Comparison of ENCODE assay signal across 15 mouse cellular contexts in the genomic region with DNA sequence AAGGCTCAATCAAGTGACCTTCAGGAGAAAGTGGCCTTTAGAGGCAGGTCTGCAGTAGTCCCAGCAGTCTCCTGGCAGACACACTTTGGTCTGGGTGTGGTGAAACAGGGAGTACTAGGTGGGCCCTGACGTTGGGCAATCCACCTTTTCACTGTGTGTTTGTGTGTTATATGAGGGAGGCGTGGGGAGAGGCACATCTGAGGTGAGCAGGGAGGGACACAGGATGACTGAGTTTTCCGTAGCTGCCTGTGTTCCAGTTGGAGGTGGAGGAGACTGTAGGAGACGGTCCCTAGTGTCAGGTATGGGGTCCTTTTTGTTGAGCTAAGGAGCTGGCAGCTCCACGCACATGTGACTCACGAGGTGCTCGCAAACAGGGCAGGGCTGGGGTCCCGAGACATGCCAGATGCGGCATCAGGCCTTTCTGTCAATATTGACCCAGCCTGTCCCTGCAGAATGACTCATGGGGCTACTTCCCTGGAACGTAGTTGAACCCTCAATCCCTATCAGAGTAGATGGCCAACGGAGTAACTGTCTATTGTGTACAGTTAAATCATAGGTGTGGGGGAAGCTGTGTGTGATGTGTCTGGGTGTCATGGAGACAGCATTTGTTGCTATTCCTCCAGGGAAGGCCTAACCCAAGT. TPM values are rescaled to one million over a fixed set of nuclear protein-coding genes. Genes with fewer than 3 reads are reported as not detected.
DNase-seq lines count a peak whose midpoint lies in the region; ATAC-seq and TF ChIP-seq lines count a peak whose summit lies in the region.
"Had no signal": no experiment of that assay in that cellular context is flagged by ENCODE, and none has a peak within 500 bp of the region (broad histone marks: within the 10 kb centered on the region; RNA-seq: fewer than 3 reads in every experiment).

No protein-coding gene starts in this region.

- no peak for TF ChIP-seq POLR2A in small intestine, adult 2 months (IDR thresholded peaks at IDR 0.05; ENCODE audit: low read depth, low read length)

- no peak overlapping the region for H3K27ac ChIP-seq in lung, embryonic 14.5 days (ENCODE audit: low read depth)
- H3K27ac ChIP-seq in embryonic facial prominence, embryonic 14.5 days (replicated peaks; ENCODE audit: low read depth, low read length) = no peak overlapping the region
- H3K27ac ChIP-seq in small intestine, adult 2 months (ENCODE audit: insufficient read depth, low read depth, low read length) = peak overlapping the region; percentile 40
- H3K27ac ChIP-seq: hindbrain, embryonic 15.5 days; midbrain, embryonic 15.5 days had no signal

- no peak for TF ChIP-seq CTCF in lung, embryonic 14.5 days (IDR thresholded peaks at IDR 0.05; ENCODE audit: low read depth)
- TF ChIP-seq CTCF in small intestine, adult 2 months (IDR thresholded peaks at IDR 0.05; ENCODE audit: extremely low read depth, insufficient read length, insufficient replicate concordance, low read depth, low read length) = no peak

- no peaks in the 10 kb centered on the region for H3K36me3 ChIP-seq in lung, embryonic 14.5 days (ENCODE audit: insufficient read depth)
- H3K36me3 ChIP-seq in embryonic facial prominence, embryonic 14.5 days (ENCODE audit: control insufficient read depth, insufficient read depth, low read length) = no peaks in the 10 kb centered on the region
- H3K36me3 ChIP-seq in small intestine, adult 2 months (ENCODE audit: control insufficient read depth, insufficient read depth, low read length) = no peaks in the 10 kb centered on the region
- H3K36me3 ChIP-seq: hindbrain, embryonic 15.5 days; midbrain, embryonic 15.5 days had no signal

- H3K9ac ChIP-seq in lung, embryonic 14.5 days = no peak overlapping the region
- no peak overlapping the region for H3K9ac ChIP-seq in embryonic facial prominence, embryonic 14.5 days (ENCODE audit: low read depth, low read length)
- H3K9ac ChIP-seq: hindbrain, embryonic 15.5 days; midbrain, embryonic 15.5 days had no signal

- H3K27me3 ChIP-seq in lung, embryonic 14.5 days (ENCODE audit: insufficient read depth, low read length) = no peaks in the 10 kb centered on the region
- H3K27me3 ChIP-seq in embryonic facial prominence, embryonic 14.5 days (replicated peaks; ENCODE audit: control insufficient read depth, insufficient read depth, low read length) = no peaks in the 10 kb centered on the region
- H3K27me3 ChIP-seq in small intestine, adult 2 months (ENCODE audit: control insufficient read depth, insufficient read depth, low read length) = no peaks in the 10 kb centered on the region

- DNase-seq in heart, adult 11 months = peak; percentile 92
- DNase-seq in heart, postnatal 10 days = no peak
- DNase-seq in lung, embryonic 14.5 days = no peak
- no peak for DNase-seq in lung, postnatal 10 days
- DNase-seq in embryonic facial prominence, embryonic 14.5 days (ENCODE audit: low spot score) = no peak
- no peak for DNase-seq in ovary, adult 18-20 months (ENCODE audit: low spot score)
- no peak for DNase-seq in thymus, postnatal 10 days (ENCODE audit: low spot score in 2 of 2)

- 60% methylated on average over 11 of the region's 11 CpGs for WGBS in lung, embryonic 14.5 days
- 86% methylated on average over 11 of the region's 11 CpGs for WGBS in embryonic facial prominence, embryonic 14.5 days
- WGBS in small intestine, adult 2 months = 34% methylated on average over 11 of the region's 11 CpGs

- no peaks in the 10 kb centered on the region for H3K9me3 ChIP-seq in lung, embryonic 14.5 days (ENCODE audit: low read depth, low read length)
- 0 out of 2 replicates have a peak, but pooled peaks cover 3% of the 10 kb centered on the region for H3K9me3 ChIP-seq in embryonic facial prominence, embryonic 14.5 days (ENCODE audit: control insufficient read depth, low read length)
- H3K9me3 ChIP-seq: hindbrain, embryonic 15.5 days; midbrain, embryonic 15.5 days had no signal

- ATAC-seq in lung, embryonic 14.5 days (ENCODE audit: insufficient read depth) = peak; percentile 5; the same call in 1 of the 2 replicates
- peak; percentile 5; the same call in 1 of the 2 replicates for ATAC-seq in embryonic facial prominence, embryonic 14.5 days (ENCODE audit: low read depth)

- intact Hi-C loops in heart, postnatal 10 days (cut with DNase I) = loop anchor here (1.0 to 5.0 kb wide), 4 partner anchors 29 to 124 kb away; partner anchors contain the start of gene Snapin

- no peaks in the 10 kb centered on the region; the same call in 1 of the 2 replicates for H3K4me1 ChIP-seq in lung, embryonic 14.5 days (ENCODE audit: insufficient read depth)
- H3K4me1 ChIP-seq in embryonic facial prominence, embryonic 14.5 days (ENCODE audit: control insufficient read depth, insufficient read depth, low read length) = peaks cover 20% of the 10 kb centered on the region
- peaks cover 21% of the 10 kb centered on the region for H3K4me1 ChIP-seq in small intestine, adult 2 months (ENCODE audit: control insufficient read depth, insufficient read depth, insufficient read length, low read length)

- peak overlapping the region; percentile 19; the same call in 1 of the 2 replicates for H3K4me2 ChIP-seq in lung, embryonic 14.5 days
- peak overlapping the region; percentile 75 for H3K4me2 ChIP-seq in embryonic facial prominence, embryonic 14.5 days (ENCODE audit: low read depth, low read length)
- H3K4me2 ChIP-seq: hindbrain, embryonic 15.5 days; midbrain, embryonic 15.5 days had no signal

- H3K4me3 ChIP-seq in lung, embryonic 14.5 days (ENCODE audit: low read depth, low read length) = no peak overlapping the region
- H3K4me3 ChIP-seq in embryonic facial prominence, embryonic 14.5 days (ENCODE audit: low read depth, low read length) = no peak overlapping the region
- peak overlapping the region; percentile 61 for H3K4me3 ChIP-seq in small intestine, adult 2 months (ENCODE audit: low read depth, low read length)
- H3K4me3 ChIP-seq: hindbrain, embryonic 15.5 days; midbrain, embryonic 15.5 days had no signal

RNA-seq across cellular contexts. Expression of gene S100a6, which starts 2.0 kb away (rescaled TPM):
- 10 to 100 TPM; 81.8 to 85.3 TPM for total RNA-seq in heart, postnatal 10 days (2021)
- 84.2 and 100 TPM in 2 replicates for polyA plus RNA-seq in lung, embryonic 14.5 days (2014; fragmentation: Nextera tagmentation; extraction: Ambion mirVana)
- polyA plus RNA-seq in embryonic facial prominence, embryonic 14.5 days (2014; fragmentation: Nextera tagmentation; extraction: Ambion mirVana) = 190 and 334 TPM in 2 replicates
- polyA plus RNA-seq in small intestine, adult 2 months (2012; rRNA removed) = 234 and 369 TPM in 2 replicates

RNA-seq across cellular contexts. Expression of gene S100a5, which starts 6.4 kb away (rescaled TPM):
- total RNA-seq in heart, postnatal 10 days (2021) = not detected
- not detected in 2 replicates for polyA plus RNA-seq in lung, embryonic 14.5 days (2014; fragmentation: Nextera tagmentation; extraction: Ambion mirVana)
- polyA plus RNA-seq in embryonic facial prominence, embryonic 14.5 days (2014; fragmentation: Nextera tagmentation; extraction: Ambion mirVana) = 1.6 TPM in 1 of 2 replicates, not detected in the other
- not detected in 2 replicates for polyA plus RNA-seq in small intestine, adult 2 months (2012; rRNA removed)
- total RNA-seq: common myeloid progenitor, adult 5-6 weeks; gastrocnemius, postnatal 4 days; liver, adult 2 months had no signal
- polyA plus RNA-seq: forebrain, embryonic 11.5 days; hindbrain, embryonic 15.5 days; liver, adult 2 months; midbrain, embryonic 15.5 days; spleen, adult 2 months had no signal

RNA-seq across cellular contexts. Expression of gene S100a4, which starts 11.2 kb away (rescaled TPM):
- total RNA-seq in heart, postnatal 10 days (2021) = 10 to 100 TPM; 10.3 to 11.7 TPM
- polyA plus RNA-seq in lung, embryonic 14.5 days (2014; fragmentation: Nextera tagmentation; extraction: Ambion mirVana) = 3.1 and 3.7 TPM in 2 replicates
- polyA plus RNA-seq in embryonic facial prominence, embryonic 14.5 days (2014; fragmentation: Nextera tagmentation; extraction: Ambion mirVana) = 16.8 and 22.9 TPM in 2 replicates
- polyA plus RNA-seq in small intestine, adult 2 months (2012; rRNA removed) = 1.8 and 3.7 TPM in 2 replicates

RNA-seq across cellular contexts. Expression of gene Gm42674, which starts 13.0 kb away (rescaled TPM):
- total RNA-seq in heart, postnatal 10 days (2021) = not detected
- not detected in 2 replicates for polyA plus RNA-seq in lung, embryonic 14.5 days (2014; fragmentation: Nextera tagmentation; extraction: Ambion mirVana)
- polyA plus RNA-seq in embryonic facial prominence, embryonic 14.5 days (2014; fragmentation: Nextera tagmentation; extraction: Ambion mirVana) = not detected in 2 replicates
- not detected in 2 replicates for polyA plus RNA-seq in small intestine, adult 2 months (2012; rRNA removed)
- total RNA-seq: common myeloid progenitor, adult 5-6 weeks; gastrocnemius, postnatal 4 days; liver, adult 2 months had no signal
- polyA plus RNA-seq: forebrain, embryonic 11.5 days; hindbrain, embryonic 15.5 days; liver, adult 2 months; midbrain, embryonic 15.5 days; spleen, adult 2 months had no signal

RNA-seq across cellular contexts. Expression of gene S100a2, which starts 24.7 kb away (rescaled TPM):
- not detected for total RNA-seq in heart, postnatal 10 days (2021)
- polyA plus RNA-seq in lung, embryonic 14.5 days (2014; fragmentation: Nextera tagmentation; extraction: Ambion mirVana) = not detected in 2 replicates
- not detected in 2 replicates for polyA plus RNA-seq in embryonic facial prominence, embryonic 14.5 days (2014; fragmentation: Nextera tagmentation; extraction: Ambion mirVana)
- not detected in 2 replicates for polyA plus RNA-seq in small intestine, adult 2 months (2012; rRNA removed)
- total RNA-seq: common myeloid progenitor, adult 5-6 weeks; gastrocnemius, postnatal 4 days; liver, adult 2 months had no signal
- polyA plus RNA-seq: forebrain, embryonic 11.5 days; hindbrain, embryonic 15.5 days; liver, adult 2 months; midbrain, embryonic 15.5 days; spleen, adult 2 months had no signal
